Mouse (Mus musculus): ENCODE data around the gene Dmpk.

Gene Dmpk

GRCm38 (mm10) chr7:19097217-19097616, 13.6 kb downstream of the Dmpk start:
- DNase-seq, result no peak

- DNase-seq, result no peak
Measured at GRCm38 (mm10) chr7:19097863-19098262, 14.2 kb downstream of the Dmpk start.

- no peak for DNase-seq
Measured at GRCm38 (mm10) chr7:19098811-19099210, 15.2 kb downstream of the Dmpk start.

GRCm38 (mm10) chr7:19100290-19100689, 16.6 kb downstream of the Dmpk start:
- DNase-seq, result no peak

GRCm38 (mm10) chr7:19103741-19104140, 20.1 kb downstream of the Dmpk start:
- DNase-seq, result no peak

- no peak for DNase-seq
Measured at GRCm38 (mm10) chr7:19104486-19104885, 20.8 kb downstream of the Dmpk start.

- no peak for DNase-seq
Measured at GRCm38 (mm10) chr7:19107436-19107835, 23.8 kb downstream of the Dmpk start.

GRCm38 (mm10) chr7:19109565-19109964, 25.9 kb downstream of the Dmpk start:
- no peak for DNase-seq

- peak; percentile 92 for DNase-seq
Measured at GRCm38 (mm10) chr7:19118028-19118771, 34.6 kb downstream of the Dmpk start, which contains the start of gene Gm4969. Gene Gm4969 (minus strand): TSS chr7:19118368.

GRCm38 (mm10) chr7:19119083-19119482, 35.4 kb downstream of the Dmpk start:
- no peak for DNase-seq

- peak; percentile 99 for DNase-seq
Measured at GRCm38 (mm10) chr7:19119631-19120429, 36.2 kb downstream of the Dmpk start, which contains the start of gene Fbxo46. Gene Fbxo46 (plus strand): TSS chr7:19119859.

GRCm38 (mm10) chr7:19121686-19122085, 38.0 kb downstream of the Dmpk start:
- DNase-seq, result no peak

- no peak for DNase-seq
Measured at GRCm38 (mm10) chr7:19124713-19125112, 41.1 kb downstream of the Dmpk start.

- no peak for DNase-seq
Measured at GRCm38 (mm10) chr7:19127744-19128143, 44.1 kb downstream of the Dmpk start.

GRCm38 (mm10) chr7:19129396-19129795, 45.7 kb downstream of the Dmpk start:
- no peak for DNase-seq

- DNase-seq, result peak; percentile 16
Measured at GRCm38 (mm10) chr7:19130657-19131056, 47.0 kb downstream of the Dmpk start.

- peak; percentile 99 for DNase-seq
Measured at GRCm38 (mm10) chr7:19131324-19131848, 47.7 kb downstream of the Dmpk start.

- no peak for DNase-seq
Measured at GRCm38 (mm10) chr7:19136168-19136567, 52.5 kb downstream of the Dmpk start.

GRCm38 (mm10) chr7:19136673-19137334, 53.2 kb downstream of the Dmpk start:
- DNase-seq, result no peak

GRCm38 (mm10) chr7:19137380-19137779, 53.7 kb downstream of the Dmpk start:
- peak; percentile 58 for DNase-seq

Data from retina, postnatal 1 day (tissue).